Mouse (Mus musculus): ENCODE measurements around the gene Olfr918. TPM values are rescaled to one million over a fixed set of nuclear protein-coding genes. Genes with fewer than 3 reads are reported as not detected.

Olfr918 gene
- polyA plus RNA-seq, 1 experiment from 2014 or later, result not detected

Other genes starting within 250 kb of the Olfr918 start
- gene Olfr901, start 245.1 kb downstream of the Olfr918 start, polyA plus RNA-seq (2014; fragmentation: Nextera tagmentation; extraction: Ambion mirVana), result not detected in 2 replicates
- not detected in 2 replicates for gene Olfr902, start 226.9 kb downstream of the Olfr918 start, polyA plus RNA-seq (2014; fragmentation: Nextera tagmentation; extraction: Ambion mirVana)
- gene Olfr904, start 211.5 kb downstream of the Olfr918 start, polyA plus RNA-seq (2014; fragmentation: Nextera tagmentation; extraction: Ambion mirVana), result not detected in 2 replicates
- not detected in 2 replicates for gene Olfr905, start 203.5 kb downstream of the Olfr918 start, polyA plus RNA-seq (2014; fragmentation: Nextera tagmentation; extraction: Ambion mirVana)
- not detected in 2 replicates for gene Olfr906, start 187.5 kb downstream of the Olfr918 start, polyA plus RNA-seq (2014; fragmentation: Nextera tagmentation; extraction: Ambion mirVana)
- gene Olfr907, start 178.8 kb downstream of the Olfr918 start, polyA plus RNA-seq (2014; fragmentation: Nextera tagmentation; extraction: Ambion mirVana), result not detected in 2 replicates
- gene Olfr911-ps1, start 153.0 kb downstream of the Olfr918 start, polyA plus RNA-seq (2014; fragmentation: Nextera tagmentation; extraction: Ambion mirVana), result not detected in 2 replicates
- not detected in 2 replicates for gene Olfr910, start 136.8 kb downstream of the Olfr918 start, polyA plus RNA-seq (2014; fragmentation: Nextera tagmentation; extraction: Ambion mirVana)
- gene Olfr912, start 94.4 kb downstream of the Olfr918 start, polyA plus RNA-seq (2014; fragmentation: Nextera tagmentation; extraction: Ambion mirVana), result not detected in 2 replicates
- not detected in 2 replicates for gene Olfr913, start 81.8 kb downstream of the Olfr918 start, polyA plus RNA-seq (2014; fragmentation: Nextera tagmentation; extraction: Ambion mirVana)
- not detected in 2 replicates for gene Olfr914, start 69.5 kb downstream of the Olfr918 start, polyA plus RNA-seq (2014; fragmentation: Nextera tagmentation; extraction: Ambion mirVana)
- gene Olfr916, start 14.7 kb downstream of the Olfr918 start, polyA plus RNA-seq (2014; fragmentation: Nextera tagmentation; extraction: Ambion mirVana), result not detected in 2 replicates
- not detected in 2 replicates for gene Olfr917, start 8.8 kb downstream of the Olfr918 start, polyA plus RNA-seq (2014; fragmentation: Nextera tagmentation; extraction: Ambion mirVana)
- not detected in 2 replicates for gene Olfr919, start 29.1 kb upstream of the Olfr918 start, polyA plus RNA-seq (2014; fragmentation: Nextera tagmentation; extraction: Ambion mirVana)
- gene Vwa5a, start 43.7 kb upstream of the Olfr918 start, polyA plus RNA-seq (2014; fragmentation: Nextera tagmentation; extraction: Ambion mirVana), result 11.5 and 19.9 TPM in 2 replicates
- 0.05 TPM in 1 of 2 replicates, not detected in the other for gene Olfr920, start 77.7 kb upstream of the Olfr918 start, polyA plus RNA-seq (2014; fragmentation: Nextera tagmentation; extraction: Ambion mirVana)
- gene Olfr921, start 98.5 kb upstream of the Olfr918 start, polyA plus RNA-seq (2014; fragmentation: Nextera tagmentation; extraction: Ambion mirVana), result not detected in 2 replicates
- gene Olfr922, start 140.0 kb upstream of the Olfr918 start, polyA plus RNA-seq (2014; fragmentation: Nextera tagmentation; extraction: Ambion mirVana), result not detected in 2 replicates
- not detected in 2 replicates for gene Olfr923, start 151.9 kb upstream of the Olfr918 start, polyA plus RNA-seq (2014; fragmentation: Nextera tagmentation; extraction: Ambion mirVana)
- gene Olfr924, start 169.8 kb upstream of the Olfr918 start, polyA plus RNA-seq (2014; fragmentation: Nextera tagmentation; extraction: Ambion mirVana), result not detected in 2 replicates
- not detected in 2 replicates for gene Olfr26, start 180.5 kb upstream of the Olfr918 start, polyA plus RNA-seq (2014; fragmentation: Nextera tagmentation; extraction: Ambion mirVana)
- not detected in 2 replicates for gene Olfr926, start 202.5 kb upstream of the Olfr918 start, polyA plus RNA-seq (2014; fragmentation: Nextera tagmentation; extraction: Ambion mirVana)